Mouse (Mus musculus): ENCODE results near the gene Cdhr2.

The Cdhr2 gene

GRCm38 (mm10) chr13:54783698-54784097 is 82.4 kb downstream of the Cdhr2 start, which contains the start of gene Eif4e1b:
Eif4e1b (plus strand) TSS chr13:54783998.
- DNase-seq (ENCODE audit: low spot score): no peak

Measured in urinary bladder, postnatal 10 days (tissue).